Mouse (Mus musculus) erythroblast, embryonic 14.5 days (primary cell): Measurements from ENCODE around the gene Ubr4.

ENCODE experiments used
- GATA1 ChIP-seq: IDR thresholded peaks from 2 replicates; pipeline ENCODE4 v1.6.1; 2012; ENCODE audit warnings: low read length, inconsistent platforms, mixed read lengths
- TAL1 ChIP-seq: IDR thresholded peaks from 3 replicates; pipeline ENCODE4 v1.6.1; 2012; ENCODE audit warnings: low read length, inconsistent platforms, mixed read lengths

GRCm38 (mm10) chr4:139422409-139422808, 70.0 kb downstream of the Ubr4 start:
- TF ChIP-seq TAL1 = no peak
- TF ChIP-seq GATA1 = no peak
